Mouse (Mus musculus): ENCODE data around the gene Tmem131. TPM values are rescaled to one million over a fixed set of nuclear protein-coding genes. Genes with fewer than 3 reads are reported as not detected.

The Tmem131 gene
- total and polyA plus RNA-seq, 3 experiments = 9.7 to 39.9 (median 11.5) TPM

GRCm38 (mm10) chr1:36772198-36772934, 171.1 kb downstream of the Tmem131 start:
- in situ Hi-C loops (cut with MboI; ENCODE audit: low pct_ligation_motif_present, low pct_unique_long_range_greater_than_20kb, low sequenced_read_pairs) (no loop called here), dilution Hi-C loops (cut with MboI; ENCODE audit: extremely low pct_ligation_motif_present, extremely low pct_unique_long_range_greater_than_20kb, low sequenced_read_pairs) (no loop called here)
- no peak overlapping the region for H3K9ac ChIP-seq (ENCODE audit: insufficient read depth, low read depth)
- H3K27ac ChIP-seq (ENCODE audit: insufficient read depth, low read depth) = no peak overlapping the region
- no peaks in the 10 kb centered on the region for H3K27me3 ChIP-seq (replicated peaks)
- H3K4me2 ChIP-seq (ENCODE audit: insufficient read depth, low read depth, poor library complexity, severe bottlenecking) = no peak overlapping the region
- no peak for DNase-seq (ENCODE audit: extremely low read depth)
- TF ChIP-seq MAX (IDR thresholded peaks at IDR 0.05; ENCODE audit: low read length) (no peak), MYC (IDR thresholded peaks at IDR 0.05; ENCODE audit: low read depth, low read length) (no peak), TBP (conservative IDR thresholded peaks at IDR 0.05; ENCODE audit: low read depth, low read length) (no peak), CHD2 (IDR thresholded peaks at IDR 0.05; ENCODE audit: low read length) (no peak), EP300 (IDR thresholded peaks at IDR 0.05; ENCODE audit: low read length) (no peak), ZKSCAN1 (IDR thresholded peaks at IDR 0.05; ENCODE audit: borderline replicate concordance, low read depth, low read length) (no peak), POLR2A (IDR thresholded peaks at IDR 0.05; ENCODE audit: low read depth, low read length) (no peak), MAZ (IDR thresholded peaks at IDR 0.05; ENCODE audit: low read depth, low read length) (no peak), TCF12 (IDR thresholded peaks at IDR 0.05; ENCODE audit: low read depth, low read length) (no peak), CHD1 (IDR thresholded peaks at IDR 0.05; ENCODE audit: low read depth, low read length) (no peak), JUND (conservative IDR thresholded peaks at IDR 0.05; ENCODE audit: low read depth, low read length) (no peak), MEF2A (IDR thresholded peaks at IDR 0.05; ENCODE audit: borderline replicate concordance, low read depth, low read length) (no peak)
- no peak overlapping the region for H3K4me3 ChIP-seq (replicated peaks in 1 of 3; ENCODE audit: low read depth in 2 of 3, low read length in 2 of 3, poor library complexity in 1 of 3)
- peaks cover 5% of the 10 kb centered on the region for H3K9me3 ChIP-seq (replicated peaks; ENCODE audit: low read length)
- H3K36me3 ChIP-seq (replicated peaks in 1 of 2; ENCODE audit: control insufficient read depth in 1 of 2, insufficient read depth in 1 of 2, low read length in 1 of 2) = no peaks in the 10 kb centered on the region
- H3K79me2 ChIP-seq (replicated peaks; ENCODE audit: control insufficient read depth, extremely low read depth, insufficient read depth, poor library complexity, severe bottlenecking) = no peaks in the 10 kb centered on the region
- H3K4me1 ChIP-seq (ENCODE audit: control insufficient read depth in 1 of 2, insufficient read depth in 2 of 2) = peaks cover 3 to 19% of the 10 kb centered on the region in 2 experiments; a peak in 2 of 4 replicates

GRCm38 (mm10) chr1:36770998-36771397, 172.5 kb downstream of the Tmem131 start:
- Histone ChIP-seq H3K4me3 (replicated peaks in 1 of 3; ENCODE audit: low read depth in 2 of 3, low read length in 2 of 3, poor library complexity in 1 of 3) (no peak overlapping the region), H3K4me2 (ENCODE audit: insufficient read depth, low read depth, poor library complexity, severe bottlenecking) (no peak overlapping the region), H3K9ac (ENCODE audit: insufficient read depth, low read depth) (no peak overlapping the region), H3K27ac (ENCODE audit: insufficient read depth, low read depth) (no peak overlapping the region), H3K4me1 (ENCODE audit: control insufficient read depth in 1 of 2, insufficient read depth in 2 of 2) (peaks cover 8 to 31% of the 10 kb centered on the region in 2 experiments; a peak in 2 of 4 replicates), H3K27me3 (replicated peaks) (no peaks in the 10 kb centered on the region), H3K9me3 (replicated peaks; ENCODE audit: low read length) (peaks cover 2% of the 10 kb centered on the region), H3K79me2 (replicated peaks; ENCODE audit: control insufficient read depth, extremely low read depth, insufficient read depth, poor library complexity, severe bottlenecking) (no peaks in the 10 kb centered on the region), H3K36me3 (replicated peaks in 1 of 2; ENCODE audit: control insufficient read depth in 1 of 2, insufficient read depth in 1 of 2, low read length in 1 of 2) (no peaks in the 10 kb centered on the region)
- DNase-seq (ENCODE audit: extremely low read depth) = no peak
- dilution Hi-C loops (cut with MboI; ENCODE audit: extremely low pct_ligation_motif_present, extremely low pct_unique_long_range_greater_than_20kb, low sequenced_read_pairs) (no loop called here), in situ Hi-C loops (cut with MboI; ENCODE audit: low pct_ligation_motif_present, low pct_unique_long_range_greater_than_20kb, low sequenced_read_pairs) (no loop called here)
- TF ChIP-seq E2F4 (IDR thresholded peaks at IDR 0.05; ENCODE audit: insufficient replicate concordance, low read depth, low read length) = no peak
- no peak for TF ChIP-seq ETS1 (conservative IDR thresholded peaks at IDR 0.05; ENCODE audit: low read depth, low read length)
- no peak for TF ChIP-seq IRF4 (IDR thresholded peaks at IDR 0.05; ENCODE audit: low read depth, low read length)
- TF ChIP-seq CHD2 (IDR thresholded peaks at IDR 0.05; ENCODE audit: low read length) = no peak
- TF ChIP-seq ZNF384 (IDR thresholded peaks at IDR 0.05; ENCODE audit: low read depth, low read length) = no peak
- TF ChIP-seq PAX5 (IDR thresholded peaks at IDR 0.05; ENCODE audit: low read length) = no peak
- TF ChIP-seq HCFC1 (IDR thresholded peaks at IDR 0.05; ENCODE audit: low read depth, low read length) = no peak
- no peak for TF ChIP-seq MAFK (IDR thresholded peaks at IDR 0.05; ENCODE audit: insufficient replicate concordance, low read length)
- TF ChIP-seq USF1 (IDR thresholded peaks at IDR 0.05; ENCODE audit: low read depth, low read length) = no peak
- no peak for TF ChIP-seq EP300 (IDR thresholded peaks at IDR 0.05; ENCODE audit: low read length)
- no peak for TF ChIP-seq RCOR1 (conservative IDR thresholded peaks at IDR 0.05; ENCODE audit: low read depth, low read length)
- TF ChIP-seq TBP (conservative IDR thresholded peaks at IDR 0.05; ENCODE audit: low read depth, low read length) = no peak
- TF ChIP-seq MEF2A (IDR thresholded peaks at IDR 0.05; ENCODE audit: borderline replicate concordance, low read depth, low read length) = no peak
- no peak for TF ChIP-seq ZKSCAN1 (IDR thresholded peaks at IDR 0.05; ENCODE audit: borderline replicate concordance, low read depth, low read length)
- no peak for TF ChIP-seq MAX (IDR thresholded peaks at IDR 0.05; ENCODE audit: low read length)
- no peak for TF ChIP-seq MAZ (IDR thresholded peaks at IDR 0.05; ENCODE audit: low read depth, low read length)
- TF ChIP-seq NELFE (IDR thresholded peaks at IDR 0.05; ENCODE audit: low read depth, low read length) = no peak
- no peak for TF ChIP-seq ZMIZ1 (IDR thresholded peaks at IDR 0.05; ENCODE audit: low read depth, low read length)
- TF ChIP-seq POLR2A (IDR thresholded peaks at IDR 0.05; ENCODE audit: low read depth, low read length) = no peak
- no peak for TF ChIP-seq KAT2A (IDR thresholded peaks at IDR 0.05; ENCODE audit: insufficient replicate concordance, low read length)

All from CH12.LX (cell line).